Mouse (Mus musculus) ES-Bruce4 (cell line): Measurements from ENCODE around the gene Kcnj1. TPM values are rescaled to one million over a fixed set of nuclear protein-coding genes. Genes with fewer than 3 reads are reported as not detected.

Experiments used
- H3K27ac ChIP-seq: 2 replicates; pipeline ENCODE4 v1.5.1; 2012; ENCODE audit warnings: low read length, inconsistent platforms; ENCODE audit not compliant: insufficient read depth
- H3K27me3 ChIP-seq: 2 replicates; pipeline ENCODE4 v1.6.1; 2012; ENCODE audit warnings: mild to moderate bottlenecking, low read length, inconsistent platforms; ENCODE audit not compliant: control insufficient read depth, poor library complexity, insufficient read depth, severe bottlenecking
- H3K36me3 ChIP-seq: 2 replicates; pipeline ENCODE4 v1.6.1; 2012; ENCODE audit warnings: inconsistent platforms, mild to moderate bottlenecking, low read length, moderate library complexity; ENCODE audit not compliant: control insufficient read depth, poor library complexity, insufficient read depth, severe bottlenecking
- H3K4me1 ChIP-seq: one replicate; pipeline ENCODE4 v1.8.1; 2011; ENCODE audit warnings: low read length; ENCODE audit not compliant: control insufficient read depth, insufficient read depth
- H3K4me3 ChIP-seq: 2 replicates; pipeline ENCODE4 v1.5.1; 2011; ENCODE audit warnings: low read depth, mild to moderate bottlenecking, low read length
- H3K9ac ChIP-seq: 2 replicates; pipeline ENCODE4 v1.6.1; 2012; ENCODE audit warnings: low read depth, mild to moderate bottlenecking, inconsistent platforms; ENCODE audit not compliant: poor library complexity, severe bottlenecking
- H3K9me3 ChIP-seq: replicated peaks from 2 replicates; pipeline ENCODE4 v1.6.1; 2012; ENCODE audit warnings: mild to moderate bottlenecking, low read length, inconsistent platforms; ENCODE audit not compliant: control insufficient read depth, poor library complexity, insufficient read depth, severe bottlenecking
- CTCF ChIP-seq: IDR thresholded peaks from one replicate; pipeline ENCODE4 v1.8.1; 2011; ENCODE audit warnings: low read depth, low read length
- EP300 ChIP-seq: IDR thresholded peaks from 2 replicates; pipeline ENCODE4 v1.6.1; 2011; ENCODE audit warnings: low read depth, low read length; ENCODE audit not compliant: insufficient read depth
- POLR2A ChIP-seq: IDR thresholded peaks from one replicate; pipeline ENCODE4 v1.8.1; 2011; ENCODE audit warnings: low read length; ENCODE audit not compliant: insufficient read depth
- polyA plus RNA-seq: library from polyadenylated mRNA; stranded (reverse); fragments of >200 nt; gene quantifications from 2 replicates; pipeline ENCODE4 v1.2.4, GENCODE M21; 2011; ENCODE audit warnings: low read depth; ENCODE audit not compliant: missing spikeins, insufficient read depth, insufficient read length

Kcnj1 gene
- polyA plus RNA-seq, 1 experiment: not detected

DNA sequence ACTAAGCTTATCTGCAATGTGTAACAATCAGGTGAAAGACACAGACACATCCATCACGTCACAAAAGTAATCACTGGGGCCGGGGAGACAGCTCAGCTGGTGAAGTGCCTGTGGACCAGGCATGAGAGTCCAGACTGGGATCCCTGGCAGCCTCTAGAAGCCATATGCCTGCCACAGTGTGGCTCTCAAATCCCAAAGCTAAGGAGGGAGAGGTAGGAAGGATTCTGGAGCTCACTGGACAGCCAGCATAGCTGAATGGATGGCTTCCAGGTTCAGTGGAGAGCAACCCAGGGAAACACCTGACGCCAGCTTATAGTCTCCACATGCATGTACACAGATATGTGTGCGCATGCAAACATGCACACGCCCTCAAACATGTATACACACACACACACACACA is 76.5 kb downstream of the Kcnj1 start:
- H3K36me3 ChIP-seq: no peaks in the 10 kb centered on the region
- H3K9me3 ChIP-seq: no peaks in the 10 kb centered on the region
- no peaks in the 10 kb centered on the region for H3K4me1 ChIP-seq
- no peak for TF ChIP-seq POLR2A
- TF ChIP-seq CTCF: no peak
- no peak for TF ChIP-seq EP300
- no peaks in the 10 kb centered on the region for H3K27me3 ChIP-seq
- no peak overlapping the region for H3K27ac ChIP-seq
- H3K4me3 ChIP-seq: no peak overlapping the region
- no peak overlapping the region for H3K9ac ChIP-seq

Other genes with a start within 250 kb of the Kcnj1 start
- gene Kcnj5, start 28.1 kb upstream of the Kcnj1 start, polyA plus RNA-seq: not detected in 2 replicates
- not detected in 2 replicates for gene Fli1, start 170.4 kb downstream of the Kcnj1 start, polyA plus RNA-seq